Mouse (Mus musculus): ENCODE results near the gene Armh3. TPM values are rescaled to one million over a fixed set of nuclear protein-coding genes. Genes with fewer than 3 reads are reported as not detected.
A peak's percentile ranks its signal among the peaks of the same experiment; 100 is the strongest.

The Armh3 gene
- total and polyA plus RNA-seq, 3 experiments, result 8.5 to 17.3 (median 15.5) TPM

- DNase-seq, result no peak
Measured at GRCm38 (mm10) chr19:45911236-45912025, 86.9 kb downstream of the Armh3 start.

GRCm38 (mm10) chr19:45908246-45908645 lies 90.0 kb downstream of the Armh3 start:
- DNase-seq, result no peak

GRCm38 (mm10) chr19:45907416-45907815 lies 90.9 kb downstream of the Armh3 start:
- DNase-seq, result no peak

- no peak for DNase-seq
Measured at GRCm38 (mm10) chr19:45903861-45904260, 94.4 kb downstream of the Armh3 start.

- DNase-seq, result peak; percentile 68
Measured at GRCm38 (mm10) chr19:45902390-45903035, 95.8 kb downstream of the Armh3 start.

- DNase-seq, result no peak
Measured at GRCm38 (mm10) chr19:45900836-45901235, 97.5 kb downstream of the Armh3 start.

- DNase-seq, result peak; percentile 58
Measured at GRCm38 (mm10) chr19:45895726-45896125, 102.6 kb downstream of the Armh3 start.

- DNase-seq, result no peak
Measured at GRCm38 (mm10) chr19:45882056-45882455, 116.2 kb downstream of the Armh3 start.

- no peak for DNase-seq
Measured at GRCm38 (mm10) chr19:45873320-45873719, 125.0 kb downstream of the Armh3 start.

- DNase-seq, result no peak
Measured at GRCm38 (mm10) chr19:45855284-45855920, 142.9 kb downstream of the Armh3 start.

GRCm38 (mm10) chr19:45854521-45854920 lies 143.8 kb downstream of the Armh3 start:
- no peak for DNase-seq

- no peak for DNase-seq
Measured at GRCm38 (mm10) chr19:45847733-45848093, 150.6 kb downstream of the Armh3 start.

GRCm38 (mm10) chr19:45847016-45847732 lies 151.1 kb downstream of the Armh3 start:
- DNase-seq, result peak; percentile 18

- DNase-seq, result no peak
Measured at GRCm38 (mm10) chr19:45844209-45844608, 154.1 kb downstream of the Armh3 start.

GRCm38 (mm10) chr19:45843424-45843823 lies 154.9 kb downstream of the Armh3 start:
- DNase-seq, result no peak

- DNase-seq, result no peak
Measured at GRCm38 (mm10) chr19:45837050-45837994, 161.0 kb downstream of the Armh3 start.

- peak; percentile 82 for DNase-seq
Measured at GRCm38 (mm10) chr19:45835490-45835889, 162.8 kb downstream of the Armh3 start.

GRCm38 (mm10) chr19:45833665-45834064 lies 164.6 kb downstream of the Armh3 start:
- no peak for DNase-seq

GRCm38 (mm10) chr19:45830679-45831078 lies 167.6 kb downstream of the Armh3 start:
- no peak for DNase-seq

GRCm38 (mm10) chr19:45827736-45828135 lies 170.6 kb downstream of the Armh3 start:
- no peak for DNase-seq

GRCm38 (mm10) chr19:45827125-45827524 lies 171.2 kb downstream of the Armh3 start:
- no peak for DNase-seq
